Mouse (Mus musculus) neural tube, embryonic 12.5 days (tissue): ENCODE results near the gene Maoa. TPM values are rescaled to one million over a fixed set of nuclear protein-coding genes. Genes with fewer than 3 reads are reported as not detected.

Experiments
- ATAC-seq: fragments of 200-750 bp; cut with Nextera tagmentation; 2 replicates; pipeline ENCODE4 v1.8.0; 2017; ENCODE audit warnings: low read depth, mild to moderate bottlenecking, moderate TSS enrichment, moderate library complexity; ENCODE audit not compliant: low FRiP score
- H3K27ac ChIP-seq: fragments of 300-500 bp; sonication (generic); 2 replicates; pipeline ENCODE4 v1.5.1; 2016
- H3K27me3 ChIP-seq: fragments of 300-500 bp; sonication (generic); replicated peaks from 2 replicates; pipeline ENCODE4 v1.6.1; 2016; ENCODE audit warnings: mild to moderate bottlenecking
- H3K36me3 ChIP-seq: fragments of 300-500 bp; sonication (generic); 2 replicates; pipeline ENCODE4 v1.6.1; 2016; ENCODE audit warnings: mild to moderate bottlenecking
- H3K4me1 ChIP-seq: fragments of 300-500 bp; sonication (generic); 2 replicates; pipeline ENCODE4 v1.6.1; 2016
- H3K4me2 ChIP-seq: fragments of 300-500 bp; sonication (generic); replicated peaks from 2 replicates; pipeline ENCODE4 v1.6.1; 2016; ENCODE audit warnings: mild to moderate bottlenecking
- H3K4me3 ChIP-seq: fragments of 300-500 bp; sonication (generic); 2 replicates; pipeline ENCODE4 v1.5.1; 2016
- H3K9ac ChIP-seq: fragments of 300-500 bp; sonication (generic); 2 replicates; pipeline ENCODE4 v1.6.1; 2016; ENCODE audit warnings: mild to moderate bottlenecking
- H3K9me3 ChIP-seq: fragments of 300-500 bp; sonication (generic); 2 replicates; pipeline ENCODE4 v1.6.1; 2016; ENCODE audit warnings: mild to moderate bottlenecking
- WGBS: fragments of 180-500 bp; shearing (Covaris S2); methylation state at CpG from one replicate; pipeline ENCODE4 v1.1.7; 2016; 5-methylcytosine and 5-hydroxymethylcytosine counted together
- polyA plus RNA-seq: library from polyadenylated mRNA; unstranded; fragments of >200 nt; fragmentation: Nextera tagmentation; extraction: Ambion mirVana; gene quantifications from 2 replicates; pipeline ENCODE4 v1.2.1, GENCODE M21; 2016

Gene Maoa
- polyA plus RNA-seq: 13.7 and 14.6 TPM in 2 replicates

DNA sequence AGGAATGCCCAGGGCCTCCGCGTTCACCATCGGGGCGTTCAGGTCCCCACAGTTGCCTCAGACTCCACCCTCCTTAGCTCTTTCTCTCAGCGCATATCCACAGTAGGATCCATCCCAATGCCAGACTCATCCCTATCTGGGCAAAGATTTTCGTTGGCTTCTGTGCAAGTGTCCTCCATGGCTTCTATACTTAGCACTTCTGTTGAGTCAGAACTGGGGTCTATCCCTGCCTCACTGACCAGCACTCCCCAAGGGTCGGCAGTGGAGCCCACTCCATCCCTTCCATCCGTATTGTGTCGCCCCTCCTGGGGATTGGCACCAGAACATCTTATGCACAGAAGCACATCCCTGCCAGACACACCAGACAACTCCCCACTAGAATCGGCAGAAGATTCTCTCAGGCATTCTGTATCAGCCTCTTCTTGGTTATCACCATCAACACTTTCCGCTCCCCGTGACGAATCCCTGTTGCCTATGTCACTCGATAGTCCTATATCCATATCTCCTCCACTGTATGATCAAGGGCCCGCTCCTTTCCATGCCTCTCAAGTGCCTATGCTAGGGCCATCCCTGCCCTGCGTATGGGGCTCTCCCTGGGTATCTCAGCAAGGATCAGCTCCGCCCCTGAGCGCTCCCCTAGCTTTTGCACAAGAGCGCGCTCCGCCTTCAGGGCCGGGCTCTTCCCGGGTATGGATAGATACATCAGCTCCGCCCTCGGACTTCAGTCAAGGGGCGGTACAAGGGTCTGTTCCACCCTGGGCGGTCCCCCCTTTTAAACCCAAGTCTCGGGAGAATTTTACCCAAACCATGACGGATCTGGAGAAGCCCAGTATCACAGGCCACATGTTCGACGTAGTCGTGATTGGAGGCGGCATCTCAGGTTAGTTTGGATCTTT lies at the start of gene Maoa:
Maoa (plus strand) TSS at position 665 of the 896 bp plus-strand sequence.
- Histone ChIP-seq H3K4me1 (no peaks in the 10 kb centered on the region), H3K27ac (no peak within 1 kb of the TSS), H3K27me3 (no peaks in the 10 kb centered on the region), H3K9me3 (no peaks in the 10 kb centered on the region), H3K4me3 (peak within 1 kb of the TSS; percentile 42), H3K9ac (peak within 1 kb of the TSS; percentile 49), H3K4me2 (peak within 1 kb of the TSS; percentile 62), H3K36me3 (no peaks in the 10 kb centered on the region)
- peak; percentile 83 for ATAC-seq
- 13% methylated on average over 33 of the region's 33 CpGs for WGBS

GRCm38 (mm10) chrX:16618225-16619033 lies 1.1 kb upstream of the Maoa start:
- no peaks in the 10 kb centered on the region for H3K27me3 ChIP-seq
- WGBS: 17% methylated on average over 60 of the region's 60 CpGs
- no peak overlapping the region for H3K27ac ChIP-seq
- no peaks in the 10 kb centered on the region for H3K9me3 ChIP-seq
- peak; percentile 94 for ATAC-seq
- H3K4me3 ChIP-seq: peak overlapping the region; percentile 42
- peak overlapping the region; percentile 49 for H3K9ac ChIP-seq
- H3K4me2 ChIP-seq: peak overlapping the region; percentile 62
- H3K4me1 ChIP-seq: no peaks in the 10 kb centered on the region
- H3K36me3 ChIP-seq: no peaks in the 10 kb centered on the region

GRCm38 (mm10) chrX:16656511-16656910 lies 37.0 kb downstream of the Maoa start:
- no peaks in the 10 kb centered on the region for H3K4me1 ChIP-seq
- H3K4me3 ChIP-seq: no peak overlapping the region
- ATAC-seq: no peak
- H3K27me3 ChIP-seq: no peaks in the 10 kb centered on the region
- no peak overlapping the region for H3K4me2 ChIP-seq
- no peaks in the 10 kb centered on the region for H3K9me3 ChIP-seq
- no peak overlapping the region for H3K9ac ChIP-seq
- H3K36me3 ChIP-seq: no peaks in the 10 kb centered on the region
- WGBS: 76% methylated on average over 2 of the region's 2 CpGs
- no peak overlapping the region for H3K27ac ChIP-seq

GRCm38 (mm10) chrX:16706094-16706493 lies 86.6 kb downstream of the Maoa start:
- Histone ChIP-seq H3K4me1 (no peaks in the 10 kb centered on the region), H3K9me3 (no peaks in the 10 kb centered on the region), H3K27ac (no peak overlapping the region), H3K27me3 (no peaks in the 10 kb centered on the region), H3K4me3 (no peak overlapping the region), H3K36me3 (no peaks in the 10 kb centered on the region), H3K9ac (no peak overlapping the region), H3K4me2 (no peak overlapping the region)
- no peak for ATAC-seq
- WGBS: 89% methylated on average over 1 of the region's 1 CpGs

DNA sequence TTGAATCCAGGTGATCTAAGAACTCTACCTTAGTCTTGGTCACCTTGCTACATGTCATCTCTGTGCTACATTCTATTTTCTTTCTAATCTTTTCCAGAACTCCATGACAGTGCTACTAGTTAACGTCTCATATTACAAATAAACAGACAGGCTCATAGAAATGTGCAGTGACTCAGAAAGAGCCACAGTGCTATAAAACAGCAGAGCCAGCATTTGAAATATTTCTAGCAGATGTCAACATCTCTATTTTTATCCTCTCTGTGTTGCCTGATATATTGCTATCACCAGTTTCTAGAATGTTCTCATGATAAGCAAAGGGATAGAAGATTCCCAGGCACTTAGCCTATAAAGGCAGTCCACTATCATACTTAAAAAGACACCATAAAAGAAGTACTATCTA lies 94.5 kb downstream of the Maoa start:
- no peak overlapping the region for H3K4me3 ChIP-seq
- H3K4me2 ChIP-seq: no peak overlapping the region
- H3K36me3 ChIP-seq: no peaks in the 10 kb centered on the region
- ATAC-seq: no peak
- H3K9me3 ChIP-seq: no peaks in the 10 kb centered on the region
- no peaks in the 10 kb centered on the region for H3K4me1 ChIP-seq
- 89% methylated on average over 1 of the region's 1 CpGs for whole genome bisulfite sequencing
- no peak overlapping the region for H3K9ac ChIP-seq
- H3K27me3 ChIP-seq: no peaks in the 10 kb centered on the region
- H3K27ac ChIP-seq: no peak overlapping the region

Other genes with a start within 250 kb of the Maoa start
- gene Cypt1, start 96.8 kb upstream of the Maoa start, polyA plus RNA-seq: not detected in 2 replicates
- gene Maob, start 197.7 kb downstream of the Maoa start, polyA plus RNA-seq: 2.3 and 2.5 TPM in 2 replicates